Mouse (Mus musculus) heart, adult 9 months (tissue): Measurements from ENCODE around the gene Fam221b.

ENCODE experiments used
- DNase-seq, 2 experiments: peaks; one replicate each; pipeline ENCODE4 v3.0.0; 2022; ENCODE audit warnings: low spot score in 2 of 2

The Fam221b gene

DNA sequence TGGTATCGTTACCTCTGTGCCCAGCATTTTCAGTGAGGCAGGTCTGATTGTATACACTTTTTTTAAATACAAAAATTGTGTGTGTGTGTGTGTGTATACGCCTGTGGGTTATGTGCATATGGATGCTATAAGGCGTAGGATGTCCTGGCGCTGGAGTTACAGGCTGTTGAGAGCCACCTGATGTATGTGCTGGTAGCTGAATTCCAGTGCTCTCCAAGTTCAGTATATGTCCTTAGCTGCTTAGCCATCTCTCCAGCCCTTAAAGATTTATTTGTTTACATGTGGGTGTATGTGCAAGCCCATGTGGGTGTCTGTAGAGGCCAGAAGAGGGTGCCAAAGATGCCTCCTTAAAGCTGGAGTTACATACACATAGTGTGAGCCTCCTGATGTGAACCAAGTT, 11.8 kb downstream of the Fam221b start:
- no peak for DNase-seq

DNA sequence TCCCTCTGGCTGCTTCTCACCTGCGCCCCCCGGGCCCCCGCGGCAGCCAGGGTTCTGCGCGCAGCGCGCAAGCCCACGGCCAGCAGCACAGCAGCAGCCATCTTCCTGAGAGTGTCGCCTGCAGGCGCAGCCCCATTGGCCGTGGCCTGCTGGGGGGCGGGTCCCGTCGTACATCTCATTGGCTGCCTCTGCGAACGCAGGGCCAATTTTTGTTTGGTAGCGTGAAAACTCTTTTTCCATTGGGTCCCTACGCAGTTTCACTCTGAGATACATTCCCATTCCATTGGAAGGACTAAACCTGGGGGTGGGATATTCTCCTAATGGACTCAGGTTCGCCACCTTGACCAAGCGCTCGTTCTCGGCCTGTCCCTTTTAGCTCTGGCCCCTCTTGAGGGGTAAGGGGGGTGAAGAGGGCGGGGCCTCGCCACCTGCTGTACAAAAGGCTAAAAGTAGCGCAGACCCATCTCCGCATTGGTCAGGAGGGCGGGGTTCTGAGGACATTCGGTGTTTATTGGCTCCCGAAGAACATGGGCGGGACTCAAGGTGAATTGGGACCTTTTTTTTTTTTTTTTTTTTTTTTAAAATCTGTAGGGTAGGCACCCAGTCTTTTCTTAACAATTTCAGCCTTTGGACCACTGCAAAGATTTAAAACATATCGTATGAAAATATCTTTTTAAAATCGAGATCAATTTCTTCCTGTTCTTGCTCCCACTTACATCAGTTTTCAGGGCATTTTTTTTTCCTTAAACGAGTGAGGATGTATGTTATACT, 12.4 kb downstream of the Fam221b start, which contains the start of gene Hint2:
Hint2 (minus strand) TSS at position 128 of the 771 bp plus-strand sequence.
- peak; percentile 96 to 98 for DNase-seq

DNA sequence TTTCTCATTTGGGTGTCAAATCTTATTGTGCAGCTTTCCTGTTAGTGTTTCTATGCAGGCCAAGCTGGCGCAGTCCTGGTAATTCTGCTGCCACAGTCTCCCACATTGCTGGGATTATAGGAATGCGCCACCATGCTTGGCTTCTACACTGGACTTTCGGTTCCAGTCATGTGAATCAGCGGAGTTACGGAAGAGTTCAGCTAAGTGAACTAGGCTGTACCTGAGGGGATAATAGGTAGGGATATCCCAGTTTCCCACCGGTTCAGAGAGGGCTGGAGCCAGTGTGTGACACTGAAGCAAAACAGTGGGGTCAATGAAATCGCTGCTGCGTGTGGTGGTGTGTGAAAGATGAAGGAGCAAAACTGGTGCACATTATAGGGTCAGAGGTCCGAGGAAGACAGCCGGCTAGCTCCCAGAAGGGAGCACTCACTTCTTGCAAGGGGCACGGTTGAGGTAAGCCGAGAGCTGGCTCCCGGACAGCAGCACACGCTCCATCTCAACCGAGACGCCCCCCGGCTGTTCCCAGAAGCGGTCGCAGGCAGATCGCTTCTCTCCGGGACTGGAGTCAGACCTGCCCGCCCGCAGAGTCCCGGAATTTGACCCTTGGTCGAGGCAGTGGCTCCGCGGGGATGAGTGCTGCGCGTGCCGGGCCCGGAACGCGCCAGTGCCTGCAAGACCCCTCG, 13.1 kb downstream of the Fam221b start:
- no peak for DNase-seq

DNA sequence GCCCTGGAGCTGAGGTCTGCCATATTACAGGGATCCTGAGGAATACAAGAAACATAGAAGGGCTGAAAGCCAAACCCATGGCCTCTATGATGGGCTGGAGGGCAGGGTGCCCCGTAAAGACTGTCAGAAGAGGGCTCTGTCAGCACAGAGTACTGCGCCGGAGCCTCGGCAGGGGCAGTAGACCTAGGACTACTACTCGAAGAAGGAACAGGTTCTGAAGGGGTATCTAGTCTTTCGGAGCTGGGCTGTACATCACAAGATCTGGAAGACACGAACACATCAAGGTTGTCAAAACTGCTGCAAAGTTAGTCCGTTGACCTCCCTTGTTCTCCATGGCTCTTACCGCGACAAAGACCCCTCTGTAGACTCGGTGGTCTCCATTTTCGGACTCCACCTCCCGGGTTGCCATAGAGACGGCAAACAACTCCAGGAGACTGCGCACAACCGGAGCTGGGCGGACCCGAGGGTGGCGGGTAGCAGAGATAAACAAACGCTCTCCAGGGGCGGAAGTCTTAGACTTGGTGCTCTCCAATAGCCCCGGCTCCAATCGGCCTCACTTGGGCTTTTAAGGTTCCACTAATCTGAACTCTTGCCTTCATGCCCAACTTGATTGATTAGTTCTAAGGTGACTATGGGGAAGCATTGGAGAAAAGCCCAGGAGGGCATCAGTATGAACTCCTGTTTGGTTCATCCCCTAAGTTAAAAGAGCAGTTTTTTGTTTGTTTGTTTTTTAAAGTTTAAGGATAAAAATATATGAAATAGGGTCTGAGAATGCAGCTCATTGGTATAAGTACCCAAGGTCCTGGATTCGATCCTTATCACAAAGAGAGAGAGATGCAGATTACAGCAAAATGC, 15.6 kb downstream of the Fam221b start, which contains the start of gene Spag8:
Spag8 (minus strand) TSS at position 434 of the 855 bp plus-strand sequence.
- DNase-seq, result peak; percentile 30 to 34

DNA sequence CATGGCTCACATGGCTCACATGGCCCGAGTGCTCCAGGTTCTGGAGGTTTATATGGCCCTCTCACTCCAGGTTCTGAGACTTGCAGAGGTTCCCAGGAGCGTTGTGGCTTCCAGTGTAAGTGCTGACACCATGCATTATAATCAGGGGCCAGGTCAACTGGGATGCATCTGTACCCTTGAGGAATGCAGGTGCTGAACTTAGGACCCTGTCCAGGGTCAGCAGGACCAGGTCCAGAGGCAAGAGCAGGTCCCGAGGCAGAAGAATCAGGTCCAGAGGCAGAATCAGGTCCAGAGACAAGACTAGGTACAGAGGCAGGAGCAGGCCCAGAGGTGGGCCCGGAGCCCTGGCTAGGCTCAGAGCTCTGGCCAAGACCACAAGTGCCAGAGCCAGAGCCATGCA, 16.2 kb downstream of the Fam221b start:
- no peak for DNase-seq

DNA sequence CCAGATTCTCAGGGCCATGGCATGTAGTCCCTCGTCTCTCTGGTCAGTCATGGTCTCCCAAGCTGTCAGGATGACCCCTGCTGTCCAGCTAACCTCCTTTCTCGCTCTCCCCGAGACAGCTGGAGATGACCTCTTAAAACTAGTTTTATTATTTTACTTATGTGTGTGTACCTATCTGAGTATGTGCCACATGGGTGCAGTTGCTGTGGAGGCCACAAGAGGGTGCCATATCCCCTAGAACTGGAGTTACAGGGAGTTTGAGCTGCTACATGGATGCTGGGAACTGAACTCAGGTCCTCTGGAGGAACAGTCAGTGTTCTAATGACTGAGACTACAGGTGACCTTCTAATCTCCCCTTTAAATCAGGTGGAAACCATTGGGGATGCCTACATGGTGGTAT, 19.2 kb downstream of the Fam221b start:
- no peak for DNase-seq

DNA sequence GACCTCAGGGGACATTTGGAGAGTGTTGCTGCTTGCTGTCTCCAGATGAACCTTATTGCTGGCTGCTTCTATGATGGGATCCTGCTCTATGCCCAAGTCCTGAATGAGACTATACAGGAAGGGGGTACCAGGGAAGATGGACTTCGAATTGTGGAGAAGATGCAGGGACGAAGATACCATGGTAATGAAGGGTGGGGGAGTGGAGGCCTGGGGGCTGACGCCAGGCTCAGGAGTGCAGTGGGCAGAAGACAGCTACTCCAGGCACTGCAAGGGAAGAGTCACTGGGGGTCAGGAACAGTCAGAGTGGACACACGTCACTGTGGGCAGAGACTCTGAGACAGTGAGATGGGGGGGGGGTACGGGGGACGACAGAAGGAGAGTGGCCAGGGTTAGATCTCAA, 28.5 kb downstream of the Fam221b start:
- DNase-seq, result no peak

DNA sequence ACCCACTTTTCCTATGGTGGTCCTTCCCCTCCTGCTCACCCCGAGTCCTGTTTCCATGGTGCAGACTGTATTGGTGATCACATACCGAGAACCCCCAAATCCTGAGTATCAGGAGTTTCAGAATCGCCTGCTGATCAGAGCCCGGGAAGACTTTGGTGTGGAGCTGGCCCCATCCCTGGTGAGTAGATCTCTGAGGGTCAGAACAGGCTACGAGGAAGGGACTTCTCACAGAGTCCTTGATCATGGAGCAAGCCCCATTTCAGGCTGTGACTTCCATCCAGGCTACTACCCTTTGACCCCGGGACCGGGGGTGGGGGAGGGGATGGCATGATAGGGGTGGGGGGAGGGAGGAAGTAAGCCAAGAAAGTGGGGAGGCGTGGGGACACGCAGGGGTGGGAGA, 28.9 kb downstream of the Fam221b start:
- DNase-seq, result no peak

DNA sequence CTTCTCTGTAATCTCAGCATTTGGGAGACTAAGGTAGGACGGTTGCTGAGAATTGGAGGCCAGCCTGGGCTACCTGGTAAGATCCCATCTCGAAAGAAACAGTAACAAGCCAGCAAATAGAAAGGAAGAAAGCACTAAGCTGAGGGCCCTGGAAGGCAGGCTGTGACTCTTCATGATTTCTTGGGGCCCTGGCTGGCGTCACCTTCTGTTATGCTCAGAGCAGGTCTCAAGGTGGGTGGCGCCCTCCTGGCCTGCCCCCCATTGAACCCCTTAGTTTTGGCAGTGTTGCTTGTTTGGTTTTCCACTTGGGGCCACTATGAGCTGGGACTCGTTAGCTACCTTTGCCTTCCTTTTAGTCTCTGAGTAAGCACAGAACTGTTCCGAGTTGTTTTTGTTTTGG, 32.2 kb downstream of the Fam221b start:
- no peak for DNase-seq

DNA sequence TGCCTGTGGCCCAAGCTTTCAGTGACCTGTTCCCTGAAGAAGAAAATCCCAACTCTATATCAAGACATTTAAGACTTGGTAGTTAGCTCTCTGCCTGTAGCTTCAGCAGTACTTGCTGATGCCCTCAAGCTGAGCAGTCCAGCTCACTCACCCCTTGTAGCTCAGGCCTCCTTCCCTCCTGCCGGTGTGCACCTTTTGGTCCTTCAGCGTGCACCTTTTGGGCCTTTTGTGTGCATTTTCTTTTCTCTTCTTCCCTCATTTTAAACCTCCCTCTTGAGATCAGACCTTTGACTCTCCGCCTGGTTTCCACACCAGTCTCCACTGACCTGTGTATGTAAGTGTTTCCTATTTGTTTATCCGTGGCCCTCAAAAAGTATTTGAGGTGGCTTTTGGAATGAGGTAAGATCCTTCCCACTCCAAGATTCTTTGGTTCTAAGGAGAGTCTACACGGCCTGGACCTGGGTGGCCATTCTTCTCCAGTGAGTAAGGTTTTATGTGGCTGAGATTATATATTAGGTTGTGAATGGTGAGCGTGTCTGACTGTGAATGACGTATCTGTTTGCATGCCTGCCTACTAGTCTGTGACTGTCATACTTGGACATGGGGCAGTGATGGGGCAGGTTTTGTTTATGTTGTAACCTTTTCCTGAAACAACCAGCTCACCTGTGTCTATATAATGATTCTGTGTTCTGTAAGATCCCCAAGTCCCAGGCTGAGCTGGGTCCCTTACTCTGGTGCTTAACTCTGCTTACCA, 34.1 kb downstream of the Fam221b start:
- DNase-seq, result no peak

DNA sequence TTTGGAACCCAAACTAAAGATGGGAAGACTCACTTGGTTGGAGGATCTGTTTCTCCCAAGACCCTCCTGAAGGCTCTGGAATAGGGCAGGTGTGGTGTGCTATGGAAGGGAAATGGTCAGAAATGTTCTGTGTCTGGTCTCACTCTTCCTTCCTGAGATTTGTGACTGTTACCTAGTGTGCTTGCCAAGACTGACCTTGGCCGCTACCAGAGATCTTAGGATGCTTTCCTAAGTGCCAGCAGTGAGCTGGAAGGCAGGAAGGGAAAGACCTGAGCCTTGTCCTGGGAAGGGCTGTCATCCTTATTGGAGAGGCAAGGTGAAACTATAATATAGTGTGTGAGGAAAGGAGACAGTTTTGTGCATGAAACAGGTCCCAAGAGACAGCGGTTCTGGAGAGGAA, 35.2 kb downstream of the Fam221b start:
- DNase-seq, result no peak

DNA sequence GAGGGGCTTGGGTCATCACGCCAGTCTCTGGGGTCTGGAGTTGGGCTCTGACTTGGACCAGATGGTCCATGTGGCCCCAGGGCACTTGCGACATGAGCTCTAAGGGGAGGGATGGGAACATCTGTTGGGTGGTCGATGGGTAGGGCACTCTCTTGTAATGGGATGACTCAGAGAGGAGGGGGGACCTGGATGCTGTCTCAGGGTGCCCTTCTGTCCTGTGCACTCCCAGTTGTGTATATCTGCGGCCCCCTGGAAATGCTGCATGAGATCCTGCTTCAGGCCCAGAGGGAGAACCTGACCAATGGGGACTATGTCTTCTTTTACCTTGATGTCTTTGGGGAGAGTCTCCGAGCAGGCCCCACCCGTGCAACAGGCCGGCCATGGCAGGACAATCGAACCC, 35.6 kb downstream of the Fam221b start:
- no peak for DNase-seq

DNA sequence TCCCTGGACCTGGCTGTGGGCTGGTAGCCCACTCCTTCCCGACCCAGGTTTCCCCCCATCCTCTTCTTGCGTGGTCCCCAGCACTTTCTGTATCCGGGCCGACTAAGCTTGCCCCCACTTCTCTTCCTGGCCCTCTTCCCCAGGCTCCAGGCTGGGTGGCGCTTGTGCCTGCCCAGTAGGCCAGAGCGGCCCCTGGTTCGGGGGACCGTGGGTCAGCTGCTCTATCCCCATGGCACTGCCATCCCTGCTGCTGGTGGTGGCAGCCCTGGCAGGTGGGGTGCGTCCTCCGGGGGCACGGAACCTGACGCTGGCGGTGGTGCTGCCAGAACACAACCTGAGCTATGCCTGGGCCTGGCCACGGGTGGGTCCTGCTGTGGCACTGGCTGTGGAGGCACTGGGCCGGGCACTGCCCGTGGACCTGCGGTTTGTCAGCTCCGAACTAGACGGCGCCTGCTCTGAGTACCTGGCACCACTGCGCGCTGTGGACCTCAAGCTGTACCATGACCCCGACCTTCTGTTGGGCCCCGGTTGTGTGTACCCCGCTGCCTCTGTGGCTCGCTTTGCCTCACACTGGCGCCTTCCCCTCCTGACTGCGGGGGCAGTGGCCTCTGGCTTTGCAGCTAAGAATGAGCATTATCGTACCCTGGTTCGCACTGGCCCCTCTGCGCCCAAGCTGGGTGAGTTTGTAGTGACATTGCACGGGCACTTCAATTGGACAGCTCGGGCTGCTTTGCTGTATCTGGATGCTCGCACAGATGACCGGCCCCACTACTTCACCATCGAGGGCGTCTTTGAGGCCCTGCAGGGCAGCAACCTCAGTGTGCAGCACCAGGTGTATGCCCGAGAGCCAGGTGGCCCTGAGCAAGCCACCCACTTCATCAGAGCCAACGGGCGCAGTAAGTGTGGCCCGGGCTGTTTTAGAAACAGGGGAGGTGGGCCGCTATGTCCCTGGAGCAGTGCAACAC, 36.7 kb downstream of the Fam221b start:
- DNase-seq, result peak; percentile 24 to 36

DNA sequence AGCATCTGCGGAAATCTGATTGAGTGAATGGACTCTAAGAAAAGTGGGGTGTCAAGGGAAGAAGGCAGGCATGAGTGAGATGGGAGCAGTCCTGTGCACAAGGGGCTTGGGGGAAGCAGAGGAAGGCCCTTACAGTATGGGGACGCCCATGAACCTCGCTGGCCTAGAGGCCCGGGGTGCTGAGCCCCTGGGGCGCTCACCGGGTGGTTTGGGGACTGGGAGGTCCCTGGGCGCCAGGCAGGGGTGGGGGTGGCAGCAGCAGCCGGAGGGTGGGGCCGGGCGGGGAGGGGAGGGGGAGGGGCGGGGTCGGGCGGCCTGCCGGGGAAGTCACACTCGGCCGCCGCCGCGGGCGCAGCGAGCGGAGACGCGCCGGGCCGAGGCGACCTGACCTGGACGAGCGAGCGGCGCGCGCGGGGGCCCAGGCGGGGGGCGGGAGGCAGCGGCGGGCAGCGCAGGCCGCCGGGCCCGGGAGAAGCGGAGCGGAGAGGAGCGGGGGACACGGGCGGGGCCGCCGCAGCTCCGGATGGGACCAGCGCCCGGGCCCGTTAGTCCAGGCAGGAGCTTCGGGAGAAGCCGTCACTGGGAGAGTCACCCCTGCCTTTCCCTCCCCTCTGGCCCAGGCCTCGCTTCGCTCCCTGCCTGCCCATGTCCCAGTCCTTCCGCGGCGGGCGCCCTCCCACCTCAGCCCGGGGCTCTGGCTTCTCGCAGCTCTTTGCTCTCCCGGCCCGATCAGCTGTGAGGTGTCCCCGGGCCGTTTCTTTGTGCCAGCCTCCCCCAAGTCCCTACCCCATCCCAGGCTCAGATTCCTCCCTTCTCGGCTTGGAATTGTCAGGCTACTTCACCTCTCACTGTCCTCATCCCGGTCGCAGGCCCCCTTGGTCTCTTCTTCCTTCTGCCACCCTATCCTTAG, 37.6 kb downstream of the Fam221b start, which contains the start of gene Npr2:
Npr2 (plus strand) TSS at position 890 of the 910 bp plus-strand sequence.
- peak; percentile 56 to 63 for DNase-seq

DNA sequence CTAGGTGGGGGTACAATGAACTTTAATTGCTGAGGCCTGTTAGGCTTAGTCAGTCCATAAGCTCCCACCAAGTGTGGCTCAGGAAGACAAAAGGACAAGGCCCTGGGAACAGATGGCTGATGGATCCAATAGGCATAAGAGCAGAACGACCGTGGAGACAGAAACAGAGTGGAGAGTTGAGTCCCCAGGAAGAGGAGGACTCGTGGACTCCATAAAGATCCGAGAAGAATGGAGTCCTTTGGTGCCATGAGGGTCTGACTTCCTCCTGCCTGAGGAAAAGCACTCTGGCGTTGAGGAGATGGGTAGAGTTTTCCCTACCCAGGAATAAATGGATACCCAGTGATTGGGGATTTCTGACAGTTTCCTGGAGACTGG, 38.3 kb downstream of the Fam221b start:
- DNase-seq, result no peak

DNA sequence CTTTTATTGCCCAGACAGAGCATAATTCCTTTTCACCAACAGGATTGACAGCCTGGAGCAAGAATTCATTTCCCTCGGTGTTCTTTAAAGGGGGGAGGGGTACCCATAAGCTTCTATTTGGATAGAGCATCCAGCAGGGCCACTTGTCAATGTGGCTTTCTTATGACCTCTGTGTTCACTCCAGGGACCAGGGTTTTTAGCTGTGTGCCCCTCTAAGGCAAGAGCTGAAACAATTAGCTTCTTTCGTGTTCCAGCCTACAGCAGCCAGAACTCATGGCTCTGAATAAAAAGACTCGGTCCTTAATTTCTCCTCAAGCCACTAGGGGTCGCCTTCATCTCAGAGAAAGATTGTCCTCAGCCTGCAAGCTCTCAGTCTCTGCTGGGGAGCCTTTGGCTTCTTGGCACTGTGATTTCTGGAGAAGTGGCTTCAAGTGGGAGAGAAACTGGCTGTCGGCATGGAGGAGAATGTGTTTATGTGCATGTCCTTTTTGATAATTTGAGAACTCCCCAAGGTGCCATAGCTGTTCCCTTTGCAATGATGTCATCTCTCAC, 38.8 kb downstream of the Fam221b start:
- DNase-seq, result peak; percentile 79 to 90

DNA sequence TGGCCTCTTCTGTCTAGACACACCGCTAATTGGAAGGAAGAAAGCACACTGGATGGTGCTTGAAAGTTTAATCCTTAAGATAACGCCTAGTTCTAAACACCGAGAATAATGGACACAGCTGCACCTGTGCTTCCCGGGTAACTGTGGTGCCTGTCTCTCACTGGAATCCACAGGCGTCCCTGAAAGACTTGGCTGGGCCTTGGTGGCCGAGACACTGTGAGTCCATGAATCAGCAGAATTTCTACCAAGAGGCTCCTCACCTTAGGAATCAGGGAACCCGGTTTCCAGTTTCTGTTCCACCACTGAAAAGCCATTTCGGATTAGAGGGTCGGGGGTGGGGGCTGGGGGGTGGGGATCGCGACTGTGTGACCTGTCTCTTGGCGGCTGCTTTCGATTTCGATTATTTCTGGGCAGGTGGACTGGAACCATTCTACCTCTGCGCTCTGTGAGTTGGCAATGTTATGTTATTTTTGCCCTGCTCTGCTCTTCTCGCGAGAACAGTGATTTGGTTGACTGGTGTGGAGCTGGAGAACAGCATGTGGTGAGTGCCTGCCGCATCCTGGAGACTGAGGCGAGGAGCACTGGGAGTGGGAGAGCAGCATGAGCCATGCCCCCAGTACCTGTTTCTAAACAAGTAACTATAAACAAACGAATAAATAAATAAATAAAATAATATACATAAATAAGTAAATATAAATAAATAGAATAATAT, 39.7 kb downstream of the Fam221b start:
- DNase-seq, result no peak

DNA sequence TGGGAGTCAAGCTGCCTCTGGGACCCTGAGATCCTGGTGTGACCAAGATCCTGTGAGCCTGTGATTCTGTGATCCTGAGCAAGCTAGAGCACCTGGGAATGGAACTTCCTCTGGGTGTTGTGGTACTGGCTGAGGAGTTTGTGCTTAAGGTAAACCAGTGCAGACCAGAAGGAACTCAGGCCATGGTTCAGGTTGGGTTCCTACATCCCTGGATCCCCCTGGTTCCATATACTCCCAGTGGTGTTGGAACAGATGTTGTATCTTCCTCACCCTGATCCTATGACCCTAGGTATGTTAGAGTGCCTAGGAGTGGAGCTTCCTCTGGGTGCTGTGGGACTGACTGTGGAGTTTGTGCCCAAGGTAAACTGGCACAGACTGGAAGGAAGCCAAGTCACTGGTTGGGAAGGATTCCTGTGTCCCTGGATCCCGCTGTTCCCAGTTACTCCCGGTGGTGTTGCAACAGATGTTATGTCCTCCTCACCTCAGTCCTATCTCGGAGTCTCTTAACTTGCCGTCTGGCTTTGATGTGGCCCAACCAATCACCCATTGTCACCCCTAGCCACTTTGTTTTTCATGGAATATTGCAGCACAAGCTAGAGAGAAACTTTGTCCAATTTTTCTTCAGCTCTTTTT, 48.7 kb downstream of the Fam221b start:
- no peak for DNase-seq
